Mouse (Mus musculus) cerebellum, adult 2 months (tissue): ENCODE data around the gene Cbx1.

Source experiments
- CTCF ChIP-seq: fragments of 200-500 bp; IDR thresholded peaks from 2 replicates; pipeline ENCODE4 v1.5.1; 2011; ENCODE audit warnings: low read depth, mild to moderate bottlenecking, control low read depth, low read length, moderate library complexity, borderline replicate concordance; ENCODE audit not compliant: insufficient read depth
- POLR2A ChIP-seq: fragments of 200-500 bp; IDR thresholded peaks from 2 replicates; pipeline ENCODE4 v1.6.1; 2011; ENCODE audit warnings: low read length, control low read depth, borderline replicate concordance; ENCODE audit not compliant: insufficient read depth

- TF ChIP-seq POLR2A (no peak), CTCF (no peak)
These were observed 6.6 kb downstream of the Cbx1 start for GRCm38 (mm10) chr11:96795491-96795890.
